Mouse (Mus musculus) lung, postnatal 36 days (tissue): ENCODE results near the gene Tab2.

ENCODE experiments used
- DNase-seq: peaks from one replicate; pipeline ENCODE4 v3.0.0; 2022; ENCODE audit warnings: mixed read lengths

Gene Tab2

GRCm38 (mm10) chr10:7956228-7957001 is at the start of gene Tab2:
Gene Tab2, minus strand, starts transcription at chr10:7956230.
- DNase-seq, result peak; percentile 95

GRCm38 (mm10) chr10:7992258-7992919 is 36.4 kb upstream of the Tab2 start:
- DNase-seq, result no peak

GRCm38 (mm10) chr10:7991596-7991995 is 35.6 kb upstream of the Tab2 start:
- no peak for DNase-seq

- no peak for DNase-seq
Measured at GRCm38 (mm10) chr10:7987521-7987920, 31.5 kb upstream of the Tab2 start.

DNA sequence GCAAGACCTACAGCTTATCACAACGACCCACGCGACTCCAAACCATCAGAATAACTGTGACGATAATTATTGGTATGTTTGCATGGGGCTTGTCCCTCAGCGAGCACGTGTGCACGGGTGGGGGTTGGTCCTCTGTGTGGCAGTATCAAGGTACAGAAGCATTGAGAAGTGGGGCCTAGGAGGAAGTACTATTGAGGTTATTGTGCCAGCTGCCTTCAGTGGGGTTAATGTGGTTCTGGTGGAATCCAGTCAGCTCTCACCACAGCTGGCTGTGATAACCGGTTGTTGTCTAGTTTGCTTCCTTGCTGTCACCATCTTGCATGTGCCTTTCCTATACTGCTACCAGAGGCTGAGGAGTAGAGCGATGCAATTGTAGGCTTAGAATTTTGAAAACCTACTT is 20.4 kb upstream of the Tab2 start:
- no peak for DNase-seq

DNA sequence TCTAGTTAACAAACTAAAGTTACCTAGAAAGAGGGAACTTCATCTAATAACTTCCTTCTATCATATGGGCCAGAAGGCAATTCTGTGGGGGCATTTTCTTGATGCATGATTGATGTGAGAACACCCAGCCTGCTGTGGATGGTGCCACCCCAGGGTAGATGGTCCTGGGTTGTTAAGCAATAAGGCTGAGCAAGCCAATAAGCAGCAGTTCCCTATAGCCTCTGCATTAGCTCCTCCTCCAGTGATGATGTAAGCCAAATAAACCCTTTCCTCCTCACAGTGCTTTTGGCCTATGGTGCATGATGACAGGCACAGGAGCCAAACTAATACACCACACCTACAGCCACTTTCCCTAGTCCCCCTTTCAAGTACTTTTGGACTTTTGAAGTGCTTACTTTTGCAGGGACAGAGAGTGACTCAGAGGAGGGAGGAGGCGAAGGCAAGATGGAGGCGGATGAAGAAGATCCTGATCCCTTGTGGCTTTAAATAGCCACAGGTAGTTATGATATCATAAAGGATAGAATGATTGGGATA is 12.8 kb upstream of the Tab2 start:
- DNase-seq, result peak; percentile 55

- no peak for DNase-seq
Measured at GRCm38 (mm10) chr10:7967096-7967495, 11.1 kb upstream of the Tab2 start.

- no peak for DNase-seq
Measured at GRCm38 (mm10) chr10:7959073-7959472, 3.0 kb upstream of the Tab2 start.

- peak; percentile 18 for DNase-seq
Measured at GRCm38 (mm10) chr10:7955634-7956121, 352 bp downstream of the Tab2 start.

DNA sequence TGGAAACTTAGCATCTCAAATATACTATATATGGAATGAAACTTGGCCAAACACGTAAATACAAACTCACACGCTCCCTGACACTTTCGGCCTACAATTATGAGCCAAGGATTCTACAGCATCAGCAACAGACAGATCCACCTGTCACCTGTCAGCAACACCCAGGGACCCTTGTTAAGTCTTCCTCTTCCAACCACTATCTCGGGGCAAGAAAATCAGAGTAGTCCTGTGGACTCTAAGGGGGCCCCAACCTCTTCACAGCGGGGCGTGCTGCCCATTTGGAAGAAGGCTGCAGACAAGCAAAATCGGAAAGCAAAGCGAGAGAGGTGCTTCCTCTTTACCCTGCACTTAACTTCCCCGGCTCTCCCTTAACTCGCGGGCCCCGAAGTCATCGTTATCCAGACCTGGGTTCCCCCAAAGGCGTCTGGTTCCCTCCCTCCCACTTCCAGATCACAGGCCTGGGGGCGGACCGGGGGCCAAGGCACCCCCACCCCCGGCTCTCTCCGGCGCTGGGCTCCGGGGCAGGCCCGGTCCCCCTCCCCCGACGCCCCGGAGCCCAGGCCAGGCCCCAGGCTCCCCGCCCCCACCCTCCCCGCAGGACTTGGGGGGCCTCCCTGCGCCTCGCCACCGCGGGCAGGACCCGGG is 919 bp downstream of the Tab2 start:
- DNase-seq, result peak; percentile 34

GRCm38 (mm10) chr10:7954627-7954988 is 1.4 kb downstream of the Tab2 start:
- no peak for DNase-seq

DNA sequence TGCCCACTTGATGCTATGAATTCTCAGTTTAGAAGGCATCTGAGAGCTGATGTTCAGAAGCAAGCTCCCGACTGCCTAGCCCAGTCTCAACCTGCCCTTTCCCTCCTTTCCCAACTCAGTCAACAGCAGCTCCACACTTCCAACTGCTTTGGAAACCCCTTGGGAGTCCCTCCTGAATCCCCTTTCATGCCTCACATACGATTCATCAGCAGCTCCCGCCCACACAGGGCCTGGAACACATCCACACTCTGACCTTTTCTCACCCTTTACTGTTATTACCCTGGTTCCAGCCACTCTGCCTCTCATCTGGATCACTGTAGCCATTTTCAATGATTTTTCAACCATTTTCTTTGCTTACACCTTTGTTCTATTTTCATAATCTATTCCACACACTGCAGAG is 13.0 kb downstream of the Tab2 start:
- no peak for DNase-seq

DNA sequence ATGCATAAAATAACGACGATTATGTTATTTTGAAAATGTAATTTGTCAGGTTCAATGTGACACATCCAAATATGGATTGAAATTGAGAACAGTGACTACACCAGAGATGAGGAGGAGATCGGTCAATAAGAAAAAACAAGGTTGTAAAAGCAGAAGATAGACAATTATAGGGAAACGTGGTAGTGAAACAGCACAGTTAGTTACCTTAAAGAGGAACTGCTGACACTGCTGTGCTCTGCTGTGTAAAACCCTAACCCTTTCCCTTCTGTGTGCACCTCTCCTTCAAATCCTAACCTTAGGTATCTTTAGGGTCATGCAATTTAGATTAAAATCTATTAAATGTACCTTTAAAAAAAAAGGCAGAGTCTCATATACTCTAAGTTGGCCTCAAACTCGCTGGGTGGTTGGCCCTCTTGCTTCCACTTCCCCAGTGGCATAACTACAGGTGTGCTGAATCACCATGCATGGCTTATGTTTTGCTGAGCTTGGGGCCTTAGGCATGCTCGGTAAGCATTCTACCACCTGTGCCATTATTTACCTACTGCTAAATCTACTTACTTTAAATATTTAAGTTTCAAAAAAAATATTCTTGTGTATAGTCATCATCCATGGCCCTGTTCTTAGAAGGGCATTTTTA is 19.4 kb downstream of the Tab2 start:
- no peak for DNase-seq

- DNase-seq, result no peak
Measured at GRCm38 (mm10) chr10:7932958-7933357, 23.1 kb downstream of the Tab2 start.

DNA sequence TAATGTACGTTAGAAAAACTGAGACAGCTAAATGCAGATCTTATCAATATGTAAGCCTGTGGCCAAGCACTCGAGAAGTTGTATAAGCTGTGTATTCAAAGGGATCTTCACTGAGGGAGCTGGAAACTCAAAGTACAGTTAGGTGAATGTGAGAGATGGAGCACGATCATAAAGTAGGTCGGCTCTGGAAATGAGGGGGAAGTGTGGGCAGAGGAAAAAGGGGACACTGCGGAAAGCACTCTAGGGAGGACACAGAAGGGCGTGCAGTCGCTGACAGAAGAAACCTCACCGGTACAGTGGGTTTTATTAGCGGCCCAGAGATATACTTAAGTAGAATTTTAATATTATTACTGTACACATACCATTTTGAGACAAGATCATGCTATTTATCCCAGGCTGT is 27.0 kb downstream of the Tab2 start:
- DNase-seq, result no peak

GRCm38 (mm10) chr10:7925481-7925880 is 30.5 kb downstream of the Tab2 start:
- DNase-seq, result no peak

GRCm38 (mm10) chr10:7923433-7923832 is 32.6 kb downstream of the Tab2 start:
- DNase-seq, result no peak

- peak; percentile 21 for DNase-seq
Measured at GRCm38 (mm10) chr10:7911268-7911667, 44.8 kb downstream of the Tab2 start.

DNA sequence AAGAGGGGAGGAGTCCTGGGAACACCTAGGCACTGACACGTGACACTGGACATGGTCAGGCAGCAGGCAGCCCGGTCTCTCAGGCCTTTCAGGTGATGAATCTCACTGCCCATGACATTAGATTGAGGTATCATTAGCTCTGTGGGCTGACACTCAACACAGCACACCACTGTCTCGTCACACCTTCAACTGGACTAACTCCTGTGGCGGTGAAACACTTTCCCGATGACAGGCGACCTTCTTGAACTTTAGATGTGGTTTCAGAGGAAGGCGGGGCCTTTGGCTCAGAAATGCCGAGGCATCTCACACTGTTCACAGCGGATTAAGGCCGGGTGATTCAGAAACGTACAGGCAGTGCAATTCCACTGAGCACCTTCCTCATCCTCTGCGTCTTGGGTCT is 48.9 kb downstream of the Tab2 start:
- no peak for DNase-seq

DNA sequence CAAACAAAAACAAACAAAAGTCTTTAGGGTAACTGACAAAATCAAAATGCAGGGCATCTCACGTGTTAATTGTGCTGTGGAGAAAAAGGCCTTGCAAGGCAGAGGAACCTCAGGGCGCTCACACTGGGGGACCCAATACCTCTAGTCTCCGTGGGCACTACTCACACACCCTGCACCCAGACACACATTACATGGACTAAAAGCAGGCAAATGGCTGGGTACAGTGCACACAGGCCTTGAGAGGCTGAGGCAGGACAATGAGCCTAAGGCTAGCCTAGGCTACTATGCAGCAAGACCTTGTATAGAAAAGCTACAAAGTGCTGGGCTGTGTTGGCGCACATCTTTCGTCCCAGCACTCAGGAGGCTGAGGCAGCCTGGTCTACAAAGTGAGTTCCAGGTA is 51.9 kb downstream of the Tab2 start:
- DNase-seq, result no peak

- no peak for DNase-seq
Measured at GRCm38 (mm10) chr10:7900719-7901627, 55.1 kb downstream of the Tab2 start.

GRCm38 (mm10) chr10:7888256-7888868 is 67.7 kb downstream of the Tab2 start:
- no peak for DNase-seq
